Mouse (Mus musculus) c-Kit-positive CD71-negative TER-119-negative erythroid progenitor cells, embryonic 14.5 days (primary cell): ENCODE data around the gene Wfdc3.

Experiments
- DNase-seq: peaks from one replicate; pipeline ENCODE4 v3.0.0-alpha.2; 2013; ENCODE audit warnings: low read depth

Gene Wfdc3

DNA sequence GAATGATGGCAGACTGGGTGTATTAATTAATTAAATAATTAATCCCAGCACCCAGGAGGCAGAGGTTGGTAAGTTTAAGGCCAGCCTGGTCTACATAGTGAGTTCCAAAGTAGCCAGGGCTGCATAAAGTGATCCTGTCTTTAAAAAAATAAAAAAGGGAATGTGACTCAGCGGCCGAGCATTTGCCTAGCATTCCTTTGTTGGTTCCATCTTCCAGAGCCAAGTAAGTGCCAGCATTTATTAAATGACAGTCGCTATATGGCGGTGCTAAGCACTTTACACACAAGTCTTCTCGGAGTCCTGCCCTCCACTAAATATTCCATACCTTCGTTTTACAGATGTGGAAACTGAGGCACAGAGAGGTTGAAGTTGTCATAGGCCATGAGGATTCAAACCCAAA lies 30.4 kb upstream of the Wfdc3 start:
- DNase-seq = no peak

DNA sequence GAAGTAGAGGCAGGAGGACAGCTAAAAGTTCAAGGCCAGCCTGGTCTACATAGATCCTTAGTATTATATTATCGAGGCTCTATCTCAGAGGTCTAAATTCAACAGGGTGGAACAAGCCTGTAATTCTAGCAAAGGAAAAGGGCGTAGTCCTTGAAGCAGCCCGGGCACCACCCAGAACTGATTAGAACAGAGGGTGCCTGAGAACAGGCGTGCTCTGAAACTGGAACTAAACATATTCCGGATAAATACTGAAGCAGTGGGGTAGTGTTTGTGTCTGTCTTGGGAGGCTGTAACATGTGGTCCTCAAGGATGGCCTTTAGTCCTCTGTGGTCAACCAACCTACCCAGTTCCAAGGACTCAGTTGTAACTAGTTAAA lies 28.2 kb upstream of the Wfdc3 start:
- DNase-seq = no peak

DNA sequence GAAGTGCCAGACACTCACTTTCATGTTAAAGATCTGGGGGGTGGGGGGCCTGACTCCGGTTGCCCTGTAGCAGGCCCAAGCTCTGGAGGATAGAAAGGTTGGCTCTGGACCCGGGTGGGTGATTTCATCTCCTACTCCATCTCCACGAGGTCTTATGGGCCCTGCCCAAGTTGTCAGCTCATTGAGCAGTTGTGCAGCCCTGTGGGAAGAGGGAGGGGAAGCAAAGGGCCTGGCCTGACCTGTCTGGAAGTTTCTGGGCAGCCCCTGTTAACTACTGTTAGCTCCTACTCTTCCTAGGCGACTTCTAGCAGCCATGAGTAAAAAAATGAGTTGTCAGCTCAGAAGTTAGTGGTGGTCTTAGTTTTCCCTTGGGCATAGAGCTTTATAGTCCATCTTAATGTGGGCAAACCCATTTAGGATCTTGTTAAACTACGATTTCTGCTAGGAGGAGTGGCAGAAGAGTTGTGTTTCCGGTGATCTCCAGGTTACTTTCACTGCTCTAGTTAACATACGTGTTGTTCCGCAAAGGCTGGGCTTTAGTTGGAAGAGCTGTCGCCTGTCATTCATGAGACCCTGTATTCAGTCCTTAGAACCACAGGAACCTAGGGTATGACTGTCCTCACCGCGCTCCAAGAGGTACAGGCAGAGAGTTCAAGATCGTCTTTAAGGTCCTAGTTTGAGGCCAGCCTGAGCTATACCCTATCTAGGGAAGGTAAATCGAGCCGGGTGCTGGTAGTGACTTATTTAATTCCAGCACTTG lies 27.7 kb upstream of the Wfdc3 start:
- no peak for DNase-seq

DNA sequence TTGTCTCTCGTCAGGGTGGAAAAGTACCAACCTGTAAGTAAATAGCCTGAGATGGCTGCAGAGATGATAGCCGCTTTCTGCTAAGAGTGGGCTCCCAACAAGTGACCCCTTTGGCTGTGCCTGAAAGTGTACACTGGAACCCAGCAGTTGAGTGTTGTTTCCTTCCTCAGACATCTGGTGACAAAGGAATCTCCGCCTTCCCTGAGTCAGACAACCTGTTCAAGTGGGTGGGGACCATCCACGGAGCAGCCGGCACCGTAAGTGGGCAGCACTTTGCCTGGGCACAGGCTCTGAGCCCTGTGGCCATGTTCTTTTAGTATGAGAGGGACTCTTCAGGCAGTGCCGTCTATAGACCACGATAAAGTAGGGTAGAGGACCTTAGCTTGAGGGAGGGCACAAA lies 25.4 kb upstream of the Wfdc3 start:
- no peak for DNase-seq

DNA sequence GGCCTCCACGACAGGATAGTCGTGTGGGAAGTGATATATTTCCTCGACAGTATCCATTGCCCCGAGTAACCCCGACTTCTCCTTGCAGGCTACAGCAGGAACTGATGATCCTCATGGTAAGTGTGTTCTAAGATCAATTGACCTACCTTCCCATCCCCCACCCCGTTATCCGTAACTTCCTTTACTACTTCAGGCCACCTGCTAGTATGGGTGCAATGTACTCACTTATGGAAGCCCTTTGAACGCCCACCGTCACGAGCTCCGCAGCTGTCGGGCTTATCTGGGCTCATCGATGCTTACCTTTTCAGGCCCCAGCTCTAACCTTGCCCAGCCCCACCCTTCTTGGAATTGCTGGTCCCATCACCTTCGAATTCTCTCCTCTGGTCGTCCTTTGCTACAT lies 24.5 kb upstream of the Wfdc3 start:
- DNase-seq = no peak

DNA sequence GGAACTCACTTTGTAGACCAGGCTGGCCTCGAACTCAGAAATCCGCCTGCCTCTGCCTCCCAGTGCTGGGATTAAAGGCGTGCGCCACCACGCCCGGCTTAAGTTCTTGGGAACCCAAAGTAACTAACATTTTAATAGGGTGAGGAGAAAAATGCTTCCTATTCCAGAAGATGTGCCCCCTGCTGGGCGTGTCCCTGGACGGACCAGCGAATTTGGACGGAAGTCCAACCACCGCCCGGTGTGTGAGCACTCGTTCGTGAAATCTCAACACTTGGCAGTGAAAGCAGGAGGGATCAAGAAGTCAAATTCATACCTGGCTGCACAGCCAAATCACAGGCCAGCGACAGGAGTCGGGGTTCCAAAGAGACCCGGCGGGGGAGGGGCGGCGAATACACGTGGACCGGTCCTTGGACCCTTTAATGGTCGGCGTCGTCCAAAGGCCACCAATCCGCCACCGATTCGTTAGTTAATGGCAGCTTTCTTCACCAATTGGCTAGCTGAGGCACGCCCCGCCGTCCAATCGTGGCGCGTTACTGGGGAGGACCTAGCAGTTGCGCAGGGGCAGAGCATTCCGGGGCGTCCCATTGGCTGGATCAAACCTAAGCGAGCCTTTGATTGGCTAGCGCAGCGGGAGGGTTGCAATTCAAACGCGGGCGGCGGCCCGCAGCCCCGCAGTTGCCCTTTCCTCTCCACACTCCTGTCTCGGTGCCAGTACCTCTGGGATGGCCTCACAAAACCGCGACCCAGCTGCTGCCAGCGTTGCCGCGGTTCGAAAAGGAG lies 23.7 kb upstream of the Wfdc3 start, which contains the start of gene Ube2c:
Gene Ube2c (plus strand): TSS at position 641 of the 780 bp plus-strand sequence.
- DNase-seq = peak; percentile 97

DNA sequence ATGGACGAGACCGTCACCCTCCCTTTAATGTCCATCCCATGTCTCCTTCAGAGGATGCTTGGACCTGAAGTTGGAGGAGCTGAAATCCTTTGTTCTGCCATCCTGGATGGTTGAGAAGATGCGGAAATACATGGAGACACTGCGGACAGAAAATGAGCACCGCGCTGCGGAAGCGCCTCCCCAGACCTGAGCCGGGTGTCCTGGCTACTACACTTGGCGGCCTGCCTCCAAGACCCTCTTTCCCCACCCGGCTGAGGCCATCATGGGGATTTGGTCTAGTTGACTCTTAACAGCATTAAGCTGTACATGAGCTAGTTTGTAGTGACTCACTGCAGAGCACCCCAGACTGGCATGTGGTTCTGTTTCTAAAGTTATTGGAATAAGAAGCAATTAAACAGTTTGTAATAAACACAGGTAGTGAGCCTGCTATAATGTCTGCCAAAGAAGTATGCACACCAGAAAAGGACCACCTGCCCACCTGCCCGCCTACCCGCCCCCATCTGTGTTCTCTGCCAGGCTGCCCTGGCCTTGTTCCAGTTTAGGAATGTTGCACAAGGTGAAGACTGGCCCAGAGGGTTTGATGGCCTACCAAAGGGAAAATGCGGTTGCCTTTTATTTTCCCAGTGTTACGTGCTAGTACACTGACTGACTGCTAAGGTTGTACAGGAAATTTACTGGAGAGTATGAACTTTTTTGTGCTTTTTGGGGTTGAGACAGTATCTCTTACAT lies 22.2 kb upstream of the Wfdc3 start:
- no peak for DNase-seq

DNA sequence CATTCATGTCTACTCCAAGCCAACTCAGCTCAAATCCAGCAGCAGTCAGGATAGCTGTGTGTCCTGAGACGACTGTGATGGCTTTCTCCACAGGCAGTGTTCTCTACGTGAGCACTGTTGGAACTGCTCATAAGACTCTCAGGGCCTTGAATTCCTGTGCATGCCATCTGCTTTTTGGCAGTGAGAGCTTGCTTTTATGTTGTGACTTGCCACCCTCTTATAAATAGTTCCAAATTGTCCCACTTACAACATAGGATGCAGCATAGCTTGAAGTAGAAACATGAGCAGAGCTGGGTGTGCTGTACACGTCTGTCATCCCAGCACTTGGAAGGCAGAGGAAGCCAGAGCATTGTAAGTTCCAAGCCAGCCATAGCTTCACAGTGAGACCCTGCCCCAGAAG lies 20.1 kb upstream of the Wfdc3 start:
- no peak for DNase-seq

DNA sequence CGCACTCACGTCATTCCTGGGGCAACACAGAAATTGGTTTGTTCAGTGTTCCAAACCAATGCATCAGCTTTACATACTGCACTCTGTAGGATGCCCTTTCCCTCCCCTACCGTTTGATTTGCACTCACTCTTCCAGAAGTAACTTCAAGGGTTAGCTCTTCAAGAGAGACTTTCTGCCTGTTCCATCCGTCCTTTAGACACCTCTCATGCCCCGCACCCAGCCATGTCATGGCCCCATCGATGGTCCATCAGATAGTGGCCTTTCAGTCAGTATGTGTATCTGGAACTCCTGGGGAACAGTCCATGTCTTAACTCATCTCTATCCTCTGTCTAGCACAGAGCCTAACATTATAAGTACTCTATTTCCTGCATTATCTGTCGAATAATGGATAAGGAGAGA lies 16.9 kb upstream of the Wfdc3 start:
- no peak for DNase-seq

DNA sequence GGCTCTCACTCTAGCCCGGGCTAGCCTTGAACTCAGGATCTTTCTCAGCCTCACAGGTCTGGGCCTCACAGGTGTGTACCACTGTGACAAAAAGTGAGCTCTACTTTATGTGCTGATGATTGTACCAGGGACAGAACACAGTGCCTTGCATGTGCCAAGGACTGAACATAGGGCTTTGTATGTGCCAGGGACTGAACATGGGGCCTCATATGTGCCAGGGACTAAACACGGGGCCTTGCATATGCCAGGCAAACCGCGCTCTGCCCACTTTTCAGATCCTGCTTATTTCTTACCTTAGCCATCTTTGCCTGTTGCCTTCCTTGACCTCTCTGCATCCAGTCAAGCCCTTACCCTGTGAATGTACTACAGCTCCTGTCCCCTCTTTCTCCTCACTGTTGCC lies 16.2 kb upstream of the Wfdc3 start:
- no peak for DNase-seq

DNA sequence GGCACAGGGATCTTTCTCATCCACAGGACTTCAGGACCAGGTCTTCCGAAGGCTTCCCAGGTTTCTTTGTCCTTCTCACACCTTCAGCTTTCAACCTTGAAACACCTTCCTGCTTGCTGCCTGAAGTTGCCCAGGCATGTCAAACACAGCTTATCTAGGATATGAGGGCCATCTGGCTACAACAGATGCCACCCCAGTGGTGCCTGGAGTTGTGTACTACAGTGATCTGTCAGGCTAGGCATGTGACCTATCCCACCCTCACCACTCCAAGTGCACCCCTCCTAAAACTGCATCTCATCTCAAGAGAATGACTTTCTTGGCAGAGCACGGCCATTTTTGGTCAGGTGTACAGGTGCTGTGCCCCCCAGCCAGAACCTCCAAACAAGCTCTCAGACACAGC lies 15.8 kb upstream of the Wfdc3 start:
- no peak for DNase-seq

DNA sequence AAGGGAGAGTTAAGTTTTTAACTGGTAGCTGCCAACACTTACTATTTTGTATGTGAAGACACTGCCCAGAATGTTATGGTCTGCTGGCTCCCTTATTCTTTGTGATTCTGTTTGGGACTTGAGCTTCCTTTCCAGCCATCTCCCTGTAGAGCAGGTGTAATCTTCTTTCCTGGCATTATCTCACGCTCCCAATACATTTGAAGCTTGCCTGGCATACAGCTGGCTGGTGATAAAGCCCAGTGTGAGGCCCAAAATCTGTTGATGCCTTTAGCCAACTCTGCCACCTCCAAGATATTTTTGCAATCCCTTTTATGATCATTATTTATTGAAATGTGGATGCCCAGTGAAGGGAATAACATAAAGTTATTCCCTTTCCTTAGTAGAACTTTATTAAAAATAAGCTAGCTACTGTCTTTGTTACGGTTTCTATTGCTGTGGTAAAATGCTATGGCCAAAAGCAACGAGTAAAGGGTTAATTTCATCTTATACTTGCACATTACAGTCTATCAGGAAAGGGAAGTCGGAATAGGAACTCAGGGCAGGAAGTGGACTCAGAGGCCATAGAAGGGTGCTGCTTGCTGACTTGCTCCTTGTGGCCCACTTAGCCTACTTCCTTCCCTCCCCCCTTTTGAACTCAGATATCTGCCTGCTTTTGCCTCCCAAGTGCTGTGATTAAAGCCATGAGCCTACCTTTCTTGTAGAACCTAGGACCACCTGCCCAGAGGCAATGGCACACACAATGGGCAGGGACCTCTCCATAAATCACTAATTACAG lies 14.5 kb upstream of the Wfdc3 start:
- no peak for DNase-seq

DNA sequence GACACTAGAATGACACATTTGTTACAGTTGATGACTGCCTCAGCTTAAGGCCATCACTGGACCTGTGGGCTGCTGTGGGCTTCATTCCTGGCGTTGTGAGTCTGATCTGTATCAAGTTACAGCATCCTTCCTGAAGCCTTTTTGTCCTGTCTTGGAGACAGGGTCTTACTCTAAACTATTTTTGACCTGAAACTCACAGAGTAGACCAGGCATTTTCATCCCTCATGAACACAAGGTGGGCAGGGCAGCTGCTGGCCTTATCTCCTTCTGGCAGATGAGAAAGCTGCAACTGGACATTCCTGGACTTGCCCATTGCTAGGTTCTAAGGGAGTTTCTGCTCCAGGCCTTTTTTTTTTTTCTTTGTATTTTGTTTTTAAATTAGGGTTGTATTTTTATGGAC lies 13.0 kb upstream of the Wfdc3 start:
- no peak for DNase-seq

DNA sequence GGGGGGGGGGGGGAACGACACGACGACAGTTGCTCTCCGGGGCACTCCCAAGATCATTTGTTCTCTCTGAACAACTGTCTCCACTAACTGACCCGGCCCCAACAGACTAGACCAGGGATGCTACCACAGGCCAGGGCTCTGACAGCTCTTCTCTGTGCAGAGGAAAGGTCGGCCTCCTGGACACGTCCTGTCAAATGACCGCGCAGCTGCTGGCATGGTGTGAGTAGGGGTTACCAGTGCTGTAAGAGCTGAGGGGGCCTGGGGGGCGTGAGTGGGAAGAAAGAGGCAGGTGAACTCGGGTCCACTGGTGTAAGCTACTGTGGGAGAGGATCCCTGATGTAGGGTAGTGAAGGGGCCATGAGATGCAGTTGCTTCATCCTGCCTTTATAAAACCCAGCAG lies 12.1 kb upstream of the Wfdc3 start:
- no peak for DNase-seq

DNA sequence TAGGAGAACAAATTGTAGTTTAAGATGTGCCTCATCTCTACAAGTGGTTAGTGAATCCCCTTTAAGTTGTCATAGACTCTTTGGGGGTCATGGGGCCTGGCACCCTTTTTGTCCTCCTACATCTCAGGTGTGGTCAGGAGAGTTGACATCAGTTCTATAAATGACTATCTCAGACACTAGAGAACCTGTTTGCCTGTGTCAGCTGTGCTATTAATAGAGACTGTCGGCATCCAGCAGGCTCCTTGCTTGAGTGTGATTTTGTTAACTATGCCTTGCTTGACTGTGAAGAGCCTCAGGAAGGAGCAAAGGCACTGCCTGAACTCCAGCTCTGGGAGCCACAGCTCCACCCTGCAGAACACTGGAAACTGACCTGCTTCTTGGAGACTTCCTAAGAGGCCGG lies 9.1 kb upstream of the Wfdc3 start:
- DNase-seq = no peak

DNA sequence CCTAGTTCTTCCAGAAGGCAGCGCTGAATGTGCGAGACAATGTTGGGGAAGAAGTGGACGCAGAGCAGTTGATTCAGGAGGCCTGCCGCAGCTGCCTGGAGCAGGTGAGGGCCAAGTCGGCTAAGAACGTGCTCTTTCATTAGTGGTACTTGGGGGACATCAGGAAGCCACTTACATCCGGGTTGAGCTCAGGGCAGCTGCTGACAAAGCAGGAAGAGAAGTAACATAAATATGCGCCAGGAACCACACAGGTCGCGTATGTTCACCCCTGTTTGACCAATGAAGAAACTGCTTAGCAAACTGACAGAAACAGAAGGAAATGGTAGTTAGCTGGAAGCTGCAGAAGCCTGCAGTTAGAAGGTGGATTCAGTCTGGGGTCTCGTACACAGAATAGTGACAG lies 8.4 kb upstream of the Wfdc3 start:
- DNase-seq = no peak

DNA sequence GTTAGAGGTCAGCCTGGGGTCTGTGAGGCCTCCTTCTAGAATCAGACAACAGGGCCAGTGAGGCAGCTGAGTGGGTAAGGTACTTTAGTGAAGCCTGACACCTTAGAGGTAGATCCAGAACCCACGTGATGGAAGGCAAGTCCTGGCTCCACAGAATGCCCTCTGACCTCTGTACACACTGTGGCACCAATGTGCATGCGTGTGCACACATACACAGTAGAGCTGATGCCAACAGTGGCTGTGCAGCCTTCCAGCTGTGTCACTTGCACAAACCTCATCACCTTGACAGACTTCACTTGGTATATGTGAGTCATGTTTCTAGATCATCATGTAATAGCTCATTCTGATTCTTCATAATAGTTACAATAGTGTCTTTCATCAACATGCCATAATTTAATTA lies 6.7 kb upstream of the Wfdc3 start:
- DNase-seq = no peak

DNA sequence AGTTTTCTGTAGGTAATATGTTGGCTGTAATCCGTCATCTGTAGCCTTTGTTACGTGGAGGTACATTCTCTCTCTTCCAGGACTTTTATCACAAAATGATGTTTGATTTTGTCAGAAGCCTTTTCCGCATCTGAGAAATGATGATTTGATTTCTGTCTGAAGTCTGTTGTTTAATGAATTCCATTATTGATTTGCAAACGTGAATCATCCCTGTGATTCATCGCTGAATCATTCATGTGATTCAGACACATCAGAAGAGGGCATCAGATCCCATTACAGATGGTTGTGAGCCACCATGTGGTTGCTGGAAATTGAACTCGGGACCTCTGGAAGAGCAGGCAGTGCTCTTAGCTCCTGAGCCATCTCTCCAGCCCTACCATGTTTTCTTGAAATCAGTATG lies 3.3 kb upstream of the Wfdc3 start:
- no peak for DNase-seq

DNA sequence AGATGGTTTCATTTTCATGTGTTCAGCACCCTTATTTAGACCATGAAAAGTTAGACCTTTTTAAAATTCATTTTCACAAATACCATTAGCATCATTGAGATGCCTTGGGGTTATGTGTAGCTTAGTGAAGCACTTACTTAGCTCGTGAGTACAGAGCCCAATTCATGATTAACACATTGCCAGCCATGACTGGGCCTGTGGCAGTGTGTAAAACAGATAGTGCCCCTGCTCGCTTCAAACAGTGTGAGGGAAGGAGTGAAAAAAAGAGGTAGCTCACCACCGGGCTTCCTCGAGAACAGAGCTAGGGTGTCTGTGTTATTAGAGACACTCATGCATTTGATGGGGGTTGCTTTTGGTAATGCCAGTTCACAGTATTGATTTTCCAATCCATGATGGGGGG lies 2.5 kb upstream of the Wfdc3 start:
- DNase-seq = no peak

DNA sequence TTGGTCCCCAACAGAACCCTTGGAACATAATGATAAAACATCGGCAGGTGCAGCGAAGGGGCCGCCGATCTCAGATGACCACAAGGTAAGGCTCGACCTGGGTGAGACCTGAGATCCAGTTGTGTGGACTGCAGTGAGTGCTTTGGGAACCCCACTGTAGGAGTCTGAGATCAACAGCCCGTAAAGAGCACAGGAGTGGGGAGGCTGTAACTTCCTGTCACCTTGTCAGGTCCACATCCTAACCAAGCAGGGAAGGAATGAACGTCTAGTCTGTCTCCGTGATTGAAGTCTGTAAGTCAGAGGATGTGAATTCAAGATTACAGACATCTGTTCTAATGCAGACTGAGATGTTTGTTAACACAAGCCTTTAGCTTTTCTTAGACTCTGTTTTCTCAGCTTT lies 962 bp upstream of the Wfdc3 start:
- DNase-seq = no peak

DNA sequence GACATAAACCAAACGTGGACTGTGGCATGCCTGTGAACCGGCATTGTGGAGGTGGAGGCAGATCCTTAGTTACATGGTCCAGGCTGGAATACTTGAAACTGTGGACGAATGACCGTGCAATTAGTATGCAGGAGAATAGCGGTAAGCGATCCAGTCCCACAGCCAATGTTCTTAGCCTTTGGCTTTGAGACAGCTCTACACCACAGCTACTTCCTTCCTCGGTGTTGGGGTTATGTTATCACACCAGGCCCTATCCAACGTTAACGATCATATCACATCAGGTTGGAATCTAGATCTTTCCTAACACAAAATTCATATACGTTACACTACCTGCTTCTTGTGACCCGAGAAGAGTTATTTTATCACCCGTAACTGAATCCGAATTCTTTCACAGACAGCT lies 744 bp downstream of the Wfdc3 start:
- DNase-seq = no peak

DNA sequence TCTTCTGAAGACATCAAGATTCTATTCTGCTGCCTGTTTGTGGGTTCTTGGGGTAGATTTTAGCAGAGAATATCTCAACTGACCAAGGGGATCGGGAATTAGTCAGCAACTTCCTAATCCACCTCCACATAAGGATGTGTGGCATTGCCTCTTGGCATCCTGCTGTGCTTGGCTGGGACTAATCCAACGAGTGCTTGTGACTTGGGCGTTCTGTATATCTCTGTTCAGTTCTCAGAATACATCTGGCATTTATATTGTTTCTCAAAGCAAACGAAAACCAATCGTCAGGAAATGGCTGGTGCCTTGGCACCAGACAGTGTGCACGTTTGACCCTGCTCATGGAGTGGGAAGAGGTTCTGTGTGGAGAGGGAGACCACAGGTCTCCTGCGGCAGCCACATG lies 5.9 kb downstream of the Wfdc3 start:
- no peak for DNase-seq
